Mouse (Mus musculus): ENCODE measurements around the gene Cyp2d12. TPM values are rescaled to one million over a fixed set of nuclear protein-coding genes. Genes with fewer than 3 reads are reported as not detected.
"Not testable (repeated sequence)": the region's sequence is repeated elsewhere in the genome, so short reads cannot be mapped to it uniquely, and the experiment has no call there.

The Cyp2d12 gene
- polyA plus RNA-seq (2016; fragmentation: Nextera tagmentation; extraction: Ambion mirVana), result not detected in 2 replicates

GRCm38 (mm10) chr15:82554531-82555230, at the start of gene Cyp2d12:
Gene Cyp2d12 (plus strand): TSS chr15:82555072.
- no peaks in the 10 kb centered on the region for H3K27me3 ChIP-seq (replicated peaks)
- H3K9ac ChIP-seq, result no peak within 1 kb of the TSS
- H3K4me1 ChIP-seq (replicated peaks), result no peaks in the 10 kb centered on the region
- no peak within 1 kb of the TSS for H3K4me3 ChIP-seq
- ATAC-seq (ENCODE audit: insufficient number of reproducible peaks, low FRiP score), result no peak
- H3K9me3 ChIP-seq (replicated peaks), result peaks cover 26% of the 10 kb centered on the region
- H3K27ac ChIP-seq (ENCODE audit: poor library complexity, severe bottlenecking), result no peak within 1 kb of the TSS
- no peak within 1 kb of the TSS for H3K4me2 ChIP-seq
- H3K36me3 ChIP-seq, result no peaks in the 10 kb centered on the region
- 66% methylated on average over 7 of the region's 7 CpGs for WGBS

- H3K36me3 ChIP-seq, result no peaks in the 10 kb centered on the region
- no peak overlapping the region for H3K9ac ChIP-seq
- H3K9me3 ChIP-seq (replicated peaks), result peaks cover 9% of the 10 kb centered on the region
- H3K4me3 ChIP-seq, result no peak overlapping the region
- H3K4me2 ChIP-seq, result no peak overlapping the region
- H3K27me3 ChIP-seq (replicated peaks), result no peaks in the 10 kb centered on the region
- H3K27ac ChIP-seq (ENCODE audit: poor library complexity, severe bottlenecking), result no peak overlapping the region
- WGBS, result 56% methylated on average over 3 of the region's 3 CpGs
- H3K4me1 ChIP-seq (replicated peaks), result no peaks in the 10 kb centered on the region
- no peak for ATAC-seq (ENCODE audit: insufficient number of reproducible peaks, low FRiP score)
These were observed 47.9 kb upstream of the Cyp2d12 start for GRCm38 (mm10) chr15:82506971-82507370.

GRCm38 (mm10) chr15:82507740-82508139, 47.1 kb upstream of the Cyp2d12 start:
- H3K9ac ChIP-seq; H3K36me3 ChIP-seq; H3K27ac ChIP-seq (ENCODE audit: poor library complexity, severe bottlenecking); H3K9me3 ChIP-seq (replicated peaks); H3K27me3 ChIP-seq (replicated peaks); ATAC-seq (ENCODE audit: insufficient number of reproducible peaks, low FRiP score); H3K4me2 ChIP-seq; H3K4me3 ChIP-seq; H3K4me1 ChIP-seq (replicated peaks): not testable (repeated sequence)
- 49% methylated on average over 4 of the region's 4 CpGs for WGBS

- not testable (repeated sequence) for H3K4me2 ChIP-seq; H3K36me3 ChIP-seq; H3K9me3 ChIP-seq (replicated peaks); H3K4me1 ChIP-seq (replicated peaks); H3K4me3 ChIP-seq; H3K27ac ChIP-seq (ENCODE audit: poor library complexity, severe bottlenecking); H3K9ac ChIP-seq; ATAC-seq (ENCODE audit: insufficient number of reproducible peaks, low FRiP score); H3K27me3 ChIP-seq (replicated peaks)
- WGBS, result 79% methylated on average over 4 of the region's 4 CpGs
These were observed 45.4 kb upstream of the Cyp2d12 start for GRCm38 (mm10) chr15:82509495-82509894.

- H3K27ac ChIP-seq (ENCODE audit: poor library complexity, severe bottlenecking); H3K36me3 ChIP-seq; H3K9ac ChIP-seq; H3K4me1 ChIP-seq (replicated peaks); H3K4me3 ChIP-seq; H3K27me3 ChIP-seq (replicated peaks); H3K9me3 ChIP-seq (replicated peaks); H3K4me2 ChIP-seq; ATAC-seq (ENCODE audit: insufficient number of reproducible peaks, low FRiP score): not testable (repeated sequence)
These were observed 44.4 kb upstream of the Cyp2d12 start for GRCm38 (mm10) chr15:82510500-82510899.

GRCm38 (mm10) chr15:82512111-82512510, 42.8 kb upstream of the Cyp2d12 start:
- 66% methylated on average over 2 of the region's 2 CpGs for WGBS

GRCm38 (mm10) chr15:82516174-82516573, 38.7 kb upstream of the Cyp2d12 start:
- H3K27ac ChIP-seq (ENCODE audit: poor library complexity, severe bottlenecking); H3K4me1 ChIP-seq (replicated peaks); H3K9me3 ChIP-seq (replicated peaks); H3K36me3 ChIP-seq; ATAC-seq (ENCODE audit: insufficient number of reproducible peaks, low FRiP score); H3K27me3 ChIP-seq (replicated peaks); H3K4me2 ChIP-seq; H3K9ac ChIP-seq; H3K4me3 ChIP-seq: not testable (repeated sequence)
- WGBS, result 83% methylated on average over 23 of the region's 23 CpGs

More at GRCm38 (mm10) chr15:82512111-82512510, 42.8 kb upstream of the Cyp2d12 start:
- not testable (repeated sequence) for ATAC-seq (ENCODE audit: insufficient number of reproducible peaks, low FRiP score); H3K9me3 ChIP-seq (replicated peaks); H3K4me1 ChIP-seq (replicated peaks); H3K27ac ChIP-seq (ENCODE audit: poor library complexity, severe bottlenecking); H3K36me3 ChIP-seq; H3K4me3 ChIP-seq; H3K9ac ChIP-seq; H3K27me3 ChIP-seq (replicated peaks); H3K4me2 ChIP-seq

- H3K27ac ChIP-seq (ENCODE audit: poor library complexity, severe bottlenecking); H3K4me2 ChIP-seq; H3K27me3 ChIP-seq (replicated peaks); ATAC-seq (ENCODE audit: insufficient number of reproducible peaks, low FRiP score); H3K36me3 ChIP-seq; H3K4me3 ChIP-seq; H3K9me3 ChIP-seq (replicated peaks); H3K4me1 ChIP-seq (replicated peaks); H3K9ac ChIP-seq: not testable (repeated sequence)
- WGBS, result 85% methylated on average over 8 of the region's 9 CpGs
These were observed 27.5 kb upstream of the Cyp2d12 start for GRCm38 (mm10) chr15:82527371-82527770.

GRCm38 (mm10) chr15:82532721-82533120, 22.2 kb upstream of the Cyp2d12 start:
- not testable (repeated sequence) for H3K27ac ChIP-seq (ENCODE audit: poor library complexity, severe bottlenecking); H3K4me2 ChIP-seq; ATAC-seq (ENCODE audit: insufficient number of reproducible peaks, low FRiP score); H3K27me3 ChIP-seq (replicated peaks); H3K4me1 ChIP-seq (replicated peaks); H3K4me3 ChIP-seq; H3K9ac ChIP-seq; H3K9me3 ChIP-seq (replicated peaks); H3K36me3 ChIP-seq
- WGBS, result 76% methylated on average over 3 of the region's 3 CpGs

- not testable (repeated sequence) for H3K9me3 ChIP-seq (replicated peaks); H3K36me3 ChIP-seq; H3K27ac ChIP-seq (ENCODE audit: poor library complexity, severe bottlenecking); H3K9ac ChIP-seq; H3K4me3 ChIP-seq; H3K4me1 ChIP-seq (replicated peaks); ATAC-seq (ENCODE audit: insufficient number of reproducible peaks, low FRiP score); H3K4me2 ChIP-seq; H3K27me3 ChIP-seq (replicated peaks)
- 69% methylated on average over 3 of the region's 3 CpGs for WGBS
These were observed 11.9 kb upstream of the Cyp2d12 start for GRCm38 (mm10) chr15:82542976-82543375.

- H3K4me2 ChIP-seq; H3K27me3 ChIP-seq (replicated peaks); H3K4me3 ChIP-seq; ATAC-seq (ENCODE audit: insufficient number of reproducible peaks, low FRiP score); H3K9ac ChIP-seq; H3K36me3 ChIP-seq; H3K4me1 ChIP-seq (replicated peaks); H3K27ac ChIP-seq (ENCODE audit: poor library complexity, severe bottlenecking); H3K9me3 ChIP-seq (replicated peaks): not testable (repeated sequence)
These were observed 10.3 kb upstream of the Cyp2d12 start for GRCm38 (mm10) chr15:82544561-82544960.

GRCm38 (mm10) chr15:82547753-82548152, 7.1 kb upstream of the Cyp2d12 start:
- not testable (repeated sequence) for ATAC-seq (ENCODE audit: insufficient number of reproducible peaks, low FRiP score); H3K36me3 ChIP-seq; H3K27ac ChIP-seq (ENCODE audit: poor library complexity, severe bottlenecking); H3K9ac ChIP-seq; H3K4me2 ChIP-seq; H3K27me3 ChIP-seq (replicated peaks); H3K4me3 ChIP-seq; H3K4me1 ChIP-seq (replicated peaks); H3K9me3 ChIP-seq (replicated peaks)
- WGBS, result 89% methylated on average over 4 of the region's 4 CpGs
